Mouse (Mus musculus) spleen, postnatal 14 days (tissue): ENCODE measurements around the gene Bag6.

Experiments
- DNase-seq, 2 experiments: peaks; one replicate each; pipeline ENCODE4 v3.0.0; 2021 to 2022; ENCODE audit warnings: low spot score in 2 of 2

Gene Bag6

GRCm38 (mm10) chr17:35166352-35167035 lies 31.5 kb downstream of the Bag6 start:
- DNase-seq, result peak in 1 of 2 experiments; percentile 65

- no peak for DNase-seq
Observed at GRCm38 (mm10) chr17:35167794-35168193, 32.8 kb downstream of the Bag6 start.

GRCm38 (mm10) chr17:35168541-35169207 lies 33.7 kb downstream of the Bag6 start:
- DNase-seq, result no peak

- no peak for DNase-seq
Observed at GRCm38 (mm10) chr17:35172445-35173234, 37.7 kb downstream of the Bag6 start.

- no peak for DNase-seq
Observed at GRCm38 (mm10) chr17:35173329-35173728, 38.4 kb downstream of the Bag6 start.

GRCm38 (mm10) chr17:35174201-35174977 lies 39.4 kb downstream of the Bag6 start:
- no peak for DNase-seq

GRCm38 (mm10) chr17:35175382-35175781 lies 40.4 kb downstream of the Bag6 start:
- no peak for DNase-seq

GRCm38 (mm10) chr17:35175968-35176367 lies 41.0 kb downstream of the Bag6 start, which contains the start of gene Aif1:
Gene Aif1, minus strand, starts transcription at chr17:35176068.
- no peak for DNase-seq

- DNase-seq, result peak in 1 of 2 experiments; percentile 72
Observed at GRCm38 (mm10) chr17:35178528-35178927, 43.5 kb downstream of the Bag6 start.

- no peak for DNase-seq
Observed at GRCm38 (mm10) chr17:35180093-35180492, 45.1 kb downstream of the Bag6 start.

GRCm38 (mm10) chr17:35185639-35186611 lies 50.9 kb downstream of the Bag6 start:
- DNase-seq, result peak in 1 of 2 experiments; percentile 76

- DNase-seq, result peak in 1 of 2 experiments; percentile 56
Observed at GRCm38 (mm10) chr17:35186681-35187080, 51.7 kb downstream of the Bag6 start.

- DNase-seq, result no peak
Observed at GRCm38 (mm10) chr17:35187345-35187744, 52.4 kb downstream of the Bag6 start.

GRCm38 (mm10) chr17:35187959-35188610 lies 53.1 kb downstream of the Bag6 start, which contains the start of gene Lst1:
Gene Lst1, minus strand, starts transcription at chr17:35188439.
- no peak for DNase-seq

- DNase-seq, result no peak
Observed at GRCm38 (mm10) chr17:35189186-35189585, 54.2 kb downstream of the Bag6 start.

- DNase-seq, result no peak
Observed at GRCm38 (mm10) chr17:35190096-35190495, 55.1 kb downstream of the Bag6 start.

- DNase-seq, result no peak
Observed at GRCm38 (mm10) chr17:35191723-35192122, 56.7 kb downstream of the Bag6 start.

- DNase-seq, result no peak
Observed at GRCm38 (mm10) chr17:35192924-35193323, 57.9 kb downstream of the Bag6 start.

GRCm38 (mm10) chr17:35193881-35194843 lies 59.2 kb downstream of the Bag6 start, which contains the start of gene Ltb:
Gene Ltb, plus strand, starts transcription at chr17:35194439.
- peak; percentile 53 to 68 for DNase-seq
